Mouse (Mus musculus) heart, embryonic 13.5 days (tissue): ENCODE results near the gene Chd9. TPM values are rescaled to one million over a fixed set of nuclear protein-coding genes. Genes with fewer than 3 reads are reported as not detected.

Experiments used
- ATAC-seq: fragments of 200-750 bp; cut with Nextera tagmentation; 2 replicates; pipeline ENCODE4 v1.8.0; 2017; ENCODE audit warnings: moderate TSS enrichment; ENCODE audit not compliant: insufficient number of reproducible peaks, low FRiP score, low TSS enrichment; ENCODE audit errors: extremely low read depth
- H3K27ac ChIP-seq: fragments of 300-500 bp; sonication (generic); replicated peaks from 2 replicates; pipeline ENCODE4 v1.5.1; 2015; ENCODE audit warnings: moderate library complexity, mild to moderate bottlenecking, inconsistent platforms
- H3K27me3 ChIP-seq: fragments of 300-500 bp; sonication (generic); replicated peaks from 2 replicates; pipeline ENCODE4 v1.6.1; 2015; ENCODE audit warnings: mild to moderate bottlenecking, inconsistent platforms
- H3K36me3 ChIP-seq: fragments of 300-500 bp; sonication (generic); 2 replicates; pipeline ENCODE4 v1.6.1; 2015; ENCODE audit warnings: mild to moderate bottlenecking, inconsistent platforms
- H3K4me1 ChIP-seq: fragments of 300-500 bp; sonication (generic); 2 replicates; pipeline ENCODE4 v1.6.1; 2015; ENCODE audit warnings: inconsistent platforms
- H3K4me2 ChIP-seq: fragments of 300-500 bp; sonication (generic); 2 replicates; pipeline ENCODE4 v1.6.1; 2015; ENCODE audit warnings: inconsistent platforms, mild to moderate bottlenecking, moderate library complexity
- H3K4me3 ChIP-seq: fragments of 300-500 bp; sonication (generic); 2 replicates; pipeline ENCODE4 v1.5.1; 2015; ENCODE audit warnings: moderate library complexity, mild to moderate bottlenecking, inconsistent platforms
- H3K9ac ChIP-seq: fragments of 300-500 bp; sonication (generic); 2 replicates; pipeline ENCODE4 v1.6.1; 2015; ENCODE audit warnings: inconsistent platforms, mild to moderate bottlenecking, moderate library complexity
- H3K9me3 ChIP-seq: fragments of 300-500 bp; sonication (generic); 2 replicates; pipeline ENCODE4 v1.6.1; 2016; ENCODE audit warnings: inconsistent platforms
- WGBS: fragments of 180-500 bp; shearing (Covaris S2); methylation state at CpG from one replicate; pipeline ENCODE4 v1.1.7; 2015; ENCODE audit warnings: mixed read lengths; 5-methylcytosine and 5-hydroxymethylcytosine counted together
- polyA plus RNA-seq: library from polyadenylated mRNA; unstranded; fragments of >200 nt; fragmentation: Nextera tagmentation; extraction: Ambion mirVana; gene quantifications from 2 replicates; pipeline ENCODE4 v1.2.1, GENCODE M21; 2015

Chd9 gene
- polyA plus RNA-seq, 1 experiment from 2014 or later, result 42.3 TPM

GRCm38 (mm10) chr8:90820321-90820696 is 7.8 kb upstream of the Chd9 start:
- no peak overlapping the region for H3K4me3 ChIP-seq
- H3K27me3 ChIP-seq, result no peaks in the 10 kb centered on the region
- no peaks in the 10 kb centered on the region for H3K36me3 ChIP-seq
- H3K4me1 ChIP-seq, result peaks cover 6% of the 10 kb centered on the region; the same call in 1 of the 2 replicates
- 67% methylated on average over 4 of the region's 4 CpGs for WGBS
- H3K27ac ChIP-seq, result no peak overlapping the region
- no peak for ATAC-seq
- no peak overlapping the region for H3K4me2 ChIP-seq
- H3K9ac ChIP-seq, result no peak overlapping the region
- no peaks in the 10 kb centered on the region for H3K9me3 ChIP-seq

DNA sequence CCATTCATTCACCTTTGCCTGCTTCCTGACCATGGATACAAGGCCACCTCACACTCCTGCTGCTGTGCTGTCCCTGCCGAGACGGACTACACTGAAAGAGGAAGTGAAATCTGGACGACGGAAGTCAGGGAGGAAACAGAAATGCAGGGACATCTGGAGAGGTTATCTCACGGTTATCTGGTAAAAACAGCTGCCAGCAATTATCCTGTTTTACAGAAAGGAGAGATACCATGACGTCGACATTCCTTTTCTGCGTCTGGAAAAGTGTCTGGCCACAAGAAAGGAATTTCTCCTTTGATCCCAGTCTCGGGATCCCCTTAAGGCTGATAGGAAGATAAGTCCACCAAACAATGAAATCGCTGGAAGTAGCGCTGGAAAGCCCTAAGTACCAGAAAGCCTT is 5.7 kb upstream of the Chd9 start:
- ATAC-seq, result no peak
- Histone ChIP-seq H3K4me2 (no peak overlapping the region), H3K36me3 (no peaks in the 10 kb centered on the region), H3K4me3 (no peak overlapping the region), H3K27me3 (no peaks in the 10 kb centered on the region), H3K9me3 (no peaks in the 10 kb centered on the region), H3K27ac (no peak overlapping the region), H3K9ac (no peak overlapping the region), H3K4me1 (no peaks in the 10 kb centered on the region)
- 12% methylated on average over 11 of the region's 11 CpGs for WGBS

- Histone ChIP-seq H3K4me1 (peaks cover 16% of the 10 kb centered on the region), H3K4me3 (no peak overlapping the region)
Measured at GRCm38 (mm10) chr8:90825459-90825871, 2.7 kb upstream of the Chd9 start.

GRCm38 (mm10) chr8:90828987-90829740 is 1.0 kb downstream of the Chd9 start:
- H3K27me3 ChIP-seq, result no peaks in the 10 kb centered on the region
- 0 out of 2 replicates have a peak, but pooled peaks have one; percentile 25 for ATAC-seq
- H3K9ac ChIP-seq, result peak overlapping the region; percentile 85
- 2% methylated on average over 11 of the region's 11 CpGs for WGBS
- peak overlapping the region; percentile 65 for H3K4me3 ChIP-seq
- peaks cover 16% of the 10 kb centered on the region for H3K4me1 ChIP-seq
- no peaks in the 10 kb centered on the region for H3K36me3 ChIP-seq
- no peaks in the 10 kb centered on the region for H3K9me3 ChIP-seq
- 0 out of 2 replicates have a peak overlapping the region, but pooled peaks have one; percentile 20 for H3K27ac ChIP-seq
- peak overlapping the region; percentile 91 for H3K4me2 ChIP-seq

More at GRCm38 (mm10) chr8:90825459-90825871, 2.7 kb upstream of the Chd9 start:
- Histone ChIP-seq H3K27ac (no peak overlapping the region), H3K27me3 (no peaks in the 10 kb centered on the region), H3K9ac (no peak overlapping the region), H3K36me3 (no peaks in the 10 kb centered on the region), H3K4me2 (no peak overlapping the region), H3K9me3 (no peaks in the 10 kb centered on the region)
- WGBS, result 81% methylated on average over 9 of the region's 9 CpGs
- no peak for ATAC-seq

- H3K4me2 ChIP-seq, result peak overlapping the region; percentile 91
- H3K4me3 ChIP-seq, result no peak overlapping the region
- H3K9ac ChIP-seq, result no peak overlapping the region
- H3K9me3 ChIP-seq, result no peaks in the 10 kb centered on the region
- H3K36me3 ChIP-seq, result no peaks in the 10 kb centered on the region
- peaks cover 16% of the 10 kb centered on the region for H3K4me1 ChIP-seq
- WGBS, result 76% methylated on average over 1 of the region's 1 CpGs
- no peaks in the 10 kb centered on the region for H3K27me3 ChIP-seq
- H3K27ac ChIP-seq, result no peak overlapping the region
- no peak for ATAC-seq
Measured at GRCm38 (mm10) chr8:90829825-90830224, 1.7 kb downstream of the Chd9 start.

- Histone ChIP-seq H3K27ac (no peak overlapping the region), H3K9me3 (no peaks in the 10 kb centered on the region), H3K4me1 (peaks cover 16% of the 10 kb centered on the region), H3K36me3 (no peaks in the 10 kb centered on the region), H3K9ac (no peak overlapping the region), H3K27me3 (no peaks in the 10 kb centered on the region), H3K4me3 (no peak overlapping the region), H3K4me2 (no peak overlapping the region)
- no peak for ATAC-seq
- WGBS, result 53% methylated on average over 8 of the region's 8 CpGs
Measured at GRCm38 (mm10) chr8:90830980-90831379, 2.8 kb downstream of the Chd9 start.

DNA sequence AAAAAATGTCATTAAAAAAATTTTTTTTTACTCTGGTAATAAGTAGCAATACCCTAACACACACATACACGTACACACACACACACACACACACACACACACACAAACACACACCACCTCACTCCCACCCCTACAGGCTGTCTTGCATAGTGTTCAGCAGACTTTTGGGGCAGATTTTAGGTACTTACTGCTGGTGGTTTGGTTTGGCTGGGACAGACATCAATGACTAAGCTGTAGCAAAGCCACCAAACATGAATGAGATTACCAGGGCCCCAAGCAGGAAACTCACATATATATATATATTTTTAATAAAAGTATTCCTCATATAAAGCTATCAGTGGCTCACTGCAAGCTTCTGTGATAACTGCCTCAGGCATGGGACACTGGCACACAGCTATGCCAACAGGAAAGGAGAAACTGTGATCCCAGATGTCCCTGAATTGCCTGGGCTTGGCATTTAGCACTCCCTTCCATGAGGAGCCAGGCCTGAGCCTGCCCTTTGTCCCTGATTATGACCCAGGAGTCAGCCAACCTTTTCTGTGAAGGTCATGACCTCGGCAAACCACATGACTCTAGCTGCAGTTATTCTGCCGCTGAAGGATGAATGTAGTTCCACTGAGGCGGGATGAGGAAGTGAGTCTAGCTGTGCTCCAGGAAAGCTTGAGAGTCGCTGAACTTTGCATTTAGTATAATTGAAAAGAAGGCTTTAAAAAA is 4.6 kb downstream of the Chd9 start:
- 56% methylated on average over 5 of the region's 5 CpGs for WGBS
- no peaks in the 10 kb centered on the region for H3K27me3 ChIP-seq
- peaks cover 16% of the 10 kb centered on the region for H3K4me1 ChIP-seq
- no peaks in the 10 kb centered on the region for H3K36me3 ChIP-seq
- H3K4me2 ChIP-seq, result no peak overlapping the region
- H3K4me3 ChIP-seq, result no peak overlapping the region
- ATAC-seq, result no peak
- no peak overlapping the region for H3K9ac ChIP-seq
- H3K9me3 ChIP-seq, result no peaks in the 10 kb centered on the region
- no peak overlapping the region for H3K27ac ChIP-seq

DNA sequence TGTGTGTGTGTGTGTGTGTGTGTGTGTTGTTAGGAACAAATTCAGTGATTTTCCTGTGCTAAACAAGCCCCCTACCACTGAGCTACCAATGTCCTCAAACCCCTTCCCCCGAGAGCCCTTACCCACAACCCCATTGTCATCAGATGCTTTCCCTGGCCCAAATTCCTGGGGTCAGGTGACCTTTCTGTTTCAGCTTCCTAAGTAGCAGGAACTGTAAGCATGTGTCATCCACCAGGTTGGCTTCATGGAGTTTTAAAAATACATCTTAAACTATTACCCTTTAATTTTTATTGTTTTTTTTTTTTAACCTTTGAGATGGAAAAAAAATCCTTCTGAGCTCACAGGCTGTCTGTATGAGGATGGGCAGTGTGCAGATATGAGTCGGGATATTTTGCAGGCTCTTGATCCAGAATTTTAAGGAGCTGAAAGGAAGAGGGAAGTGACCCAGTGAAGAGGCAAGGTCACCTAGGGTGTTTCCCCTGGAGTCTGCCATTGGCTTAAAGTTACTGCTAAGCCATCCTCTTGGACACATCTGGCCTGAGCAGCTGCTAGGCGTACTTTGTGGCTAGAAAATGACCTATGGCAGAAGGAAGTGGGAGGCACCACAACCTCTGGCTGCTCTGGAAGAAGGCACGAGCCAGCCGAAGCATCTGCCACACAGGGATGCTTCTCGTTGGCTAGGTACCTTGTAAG is 5.6 kb downstream of the Chd9 start:
- no peak overlapping the region for H3K9ac ChIP-seq
- peaks cover 11% of the 10 kb centered on the region for H3K4me1 ChIP-seq
- 63% methylated on average over 6 of the region's 6 CpGs for WGBS
- no peak for ATAC-seq
- H3K9me3 ChIP-seq, result no peaks in the 10 kb centered on the region
- H3K27me3 ChIP-seq, result no peaks in the 10 kb centered on the region
- H3K4me3 ChIP-seq, result no peak overlapping the region
- H3K27ac ChIP-seq, result no peak overlapping the region
- H3K36me3 ChIP-seq, result no peaks in the 10 kb centered on the region
- no peak overlapping the region for H3K4me2 ChIP-seq

GRCm38 (mm10) chr8:90834321-90834672 is 6.1 kb downstream of the Chd9 start:
- Histone ChIP-seq H3K27ac (no peak overlapping the region), H3K9ac (no peak overlapping the region), H3K27me3 (no peaks in the 10 kb centered on the region), H3K36me3 (no peaks in the 10 kb centered on the region), H3K4me3 (no peak overlapping the region), H3K4me2 (no peak overlapping the region), H3K4me1 (peaks cover 7% of the 10 kb centered on the region), H3K9me3 (no peaks in the 10 kb centered on the region)
- 71% methylated on average over 3 of the region's 3 CpGs for WGBS
- no peak for ATAC-seq

DNA sequence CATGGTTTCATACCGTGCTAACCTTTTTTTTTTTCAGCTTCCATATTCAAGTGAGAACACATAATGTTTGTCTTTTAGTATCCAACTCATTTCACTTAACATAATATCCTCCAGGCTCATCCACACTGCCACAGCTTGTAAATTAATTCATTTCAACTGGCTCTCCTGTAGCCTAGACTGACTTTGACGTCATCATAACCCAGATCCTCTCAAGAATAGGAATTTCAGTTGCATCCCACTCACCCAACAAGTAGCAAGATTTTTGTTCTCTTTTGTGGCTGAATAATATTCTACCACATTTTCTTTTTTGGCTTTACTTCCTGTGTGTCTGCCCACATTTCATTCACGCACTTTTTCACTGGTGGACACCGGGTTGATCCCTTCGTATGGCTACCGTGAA is 9.3 kb downstream of the Chd9 start:
- Histone ChIP-seq H3K9ac (no peak overlapping the region), H3K36me3 (no peaks in the 10 kb centered on the region), H3K4me1 (no peaks in the 10 kb centered on the region; the same call in 1 of the 2 replicates), H3K27ac (no peak overlapping the region), H3K4me3 (no peak overlapping the region), H3K27me3 (no peaks in the 10 kb centered on the region), H3K9me3 (no peaks in the 10 kb centered on the region), H3K4me2 (no peak overlapping the region)
- 86% methylated on average over 6 of the region's 6 CpGs for WGBS
- no peak for ATAC-seq
